Mouse (Mus musculus): ENCODE measurements at regions not wholly inside any gene's neighbourhood (a gene's known extent, or its start where the extent isn't known, plus 50 kb on each side); places are given as distances from the start of the nearest gene placed in this dataset.
A peak's percentile ranks its signal among the peaks of the same experiment; 100 is the strongest.
"Not testable (repeated sequence)": the region's sequence is repeated elsewhere in the genome, so short reads cannot be mapped to it uniquely, and the experiment has no call there.

DNA sequence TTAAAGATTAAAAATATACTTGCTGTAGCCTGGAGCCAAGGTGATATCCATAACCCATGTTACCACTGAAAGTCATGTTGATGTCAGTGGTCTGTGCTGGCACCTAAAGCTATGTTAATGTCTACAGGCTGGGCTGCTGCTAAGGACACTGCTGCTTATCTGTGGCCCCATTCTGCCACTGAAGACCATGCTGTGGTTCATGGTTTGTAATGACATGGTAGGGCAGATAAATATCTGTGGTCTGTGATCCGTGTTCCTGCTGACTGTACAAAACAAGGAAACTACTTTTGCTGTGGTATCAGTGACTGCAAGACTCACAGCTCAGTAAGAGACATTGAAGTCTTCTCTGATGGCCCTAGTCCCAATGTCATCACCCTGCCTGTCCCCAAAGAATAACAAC is 245.7 kb downstream of the Slco4c1 start:
- intact Hi-C loops (cut with DNase I) = no loop called here
- DNase-seq (ENCODE audit: low spot score in 2 of 2) = no peak

DNA sequence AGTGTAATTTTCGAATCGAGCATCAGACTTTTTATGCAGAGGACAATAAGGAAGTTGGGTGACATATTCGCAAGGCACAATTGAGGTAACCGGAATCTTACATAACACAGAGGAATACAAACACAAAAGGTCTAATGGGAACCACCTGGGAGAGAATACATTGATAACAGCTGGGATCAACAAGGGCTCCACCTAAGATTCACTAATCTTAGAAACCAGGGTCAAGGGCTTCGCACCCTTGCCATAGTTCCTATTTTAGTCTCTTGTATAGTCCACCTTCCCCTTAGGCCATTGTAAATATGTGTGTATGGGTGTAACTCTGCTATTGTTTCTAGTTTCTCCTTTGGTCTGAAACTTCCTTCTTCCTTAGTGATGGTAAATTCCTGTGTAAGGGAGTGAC is 246.6 kb downstream of the Slco4c1 start:
- intact Hi-C loops (cut with DNase I); DNase-seq (ENCODE audit: low spot score in 2 of 2): not testable (repeated sequence)

DNA sequence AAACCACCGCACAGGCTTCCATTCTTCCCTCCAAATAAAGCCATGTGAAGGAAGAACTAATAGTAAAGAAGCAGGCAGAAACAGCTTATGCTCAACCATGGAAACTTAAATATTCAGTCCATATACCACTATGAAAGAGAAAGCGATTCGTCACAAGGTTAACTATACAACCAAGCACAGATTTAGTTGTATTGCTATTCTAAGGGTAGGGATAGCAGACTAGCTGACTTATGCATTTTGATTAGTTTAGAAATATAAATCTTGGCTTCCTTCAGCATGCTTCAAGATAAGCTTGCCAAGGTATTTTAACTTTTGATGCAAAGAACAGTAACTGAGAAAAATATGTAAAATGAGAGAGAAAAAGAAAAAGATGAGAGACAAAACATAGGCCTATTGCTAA is 275.8 kb downstream of the Slco4c1 start:
- DNase-seq (ENCODE audit: low spot score in 2 of 2) = no peak
- intact Hi-C loops (cut with DNase I) = no loop called here

DNA sequence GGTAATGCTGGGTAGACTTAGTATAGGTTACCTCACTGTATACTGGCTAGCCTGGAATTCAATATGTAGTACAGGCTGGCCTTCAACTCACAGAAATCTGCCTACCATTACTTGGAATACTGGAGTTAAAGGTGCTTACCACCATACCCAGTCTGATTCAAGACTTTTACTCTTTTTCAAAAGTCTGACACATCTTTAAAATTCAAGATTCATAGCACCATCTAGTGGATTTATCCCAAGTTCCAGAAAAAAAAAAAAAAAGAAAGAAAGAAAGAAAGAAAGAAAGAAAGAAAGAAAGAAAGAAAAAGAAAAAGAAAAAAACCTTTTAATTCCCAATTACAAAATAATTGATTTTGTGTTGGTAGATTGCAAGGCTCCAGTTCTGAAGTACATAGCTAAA is 302.7 kb downstream of the Slco4c1 start:
- no peak for DNase-seq (ENCODE audit: low spot score in 2 of 2)
- intact Hi-C loops (cut with DNase I) = no loop called here

DNA sequence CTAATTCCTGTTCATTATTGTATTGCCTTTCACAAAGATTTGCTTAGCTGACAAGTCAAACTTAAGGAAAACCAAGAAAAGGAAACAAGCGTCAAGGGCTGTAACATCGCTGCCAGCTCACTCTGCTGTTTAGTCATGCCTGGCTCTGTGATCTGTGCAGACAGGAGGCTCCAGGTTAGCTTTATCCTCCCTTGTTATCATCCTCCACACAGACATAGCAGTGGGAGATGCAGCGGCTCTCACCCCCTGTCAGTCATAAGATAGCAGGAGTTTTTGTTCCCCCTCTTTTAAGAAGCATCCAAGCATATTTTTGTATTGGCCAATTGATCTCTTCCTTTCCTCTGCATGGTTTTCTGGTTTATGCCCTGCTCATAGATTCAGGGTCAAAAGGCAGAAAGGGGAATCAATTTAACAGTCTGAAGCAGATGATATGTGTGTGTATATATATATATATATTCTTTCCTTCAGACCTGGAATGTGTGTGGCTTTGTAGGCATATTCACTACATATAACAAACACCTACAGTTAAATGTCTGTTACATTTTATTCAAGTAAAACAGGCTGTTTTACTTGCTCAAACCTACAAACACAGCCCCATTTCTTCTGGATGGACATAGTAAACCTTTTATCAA is 308.6 kb downstream of the Slco4c1 start:
- DNase-seq (ENCODE audit: low spot score in 2 of 2) = no peak
- intact Hi-C loops (cut with DNase I) = no loop called here

DNA sequence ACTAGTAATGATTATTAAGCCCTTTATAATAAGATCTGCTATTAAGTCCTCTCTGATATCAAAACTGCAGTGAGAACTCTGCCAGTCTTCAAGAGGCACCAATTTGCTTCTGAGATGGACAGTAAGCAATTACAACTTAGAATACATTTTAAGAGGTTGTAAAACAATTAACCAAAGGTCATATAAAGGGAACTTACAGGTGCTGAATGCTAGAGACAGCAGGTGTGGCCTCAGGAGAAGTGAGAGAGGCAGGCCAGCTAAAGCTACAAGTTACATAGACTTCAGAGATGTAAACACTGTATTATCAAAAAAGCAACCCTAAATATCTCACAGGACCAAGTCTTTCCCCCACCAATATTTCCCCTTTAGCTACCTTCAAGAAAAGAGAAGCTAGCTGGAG is 315.7 kb downstream of the Slco4c1 start:
- no peak for DNase-seq (ENCODE audit: low spot score in 2 of 2)
- intact Hi-C loops (cut with DNase I) = no loop called here

DNA sequence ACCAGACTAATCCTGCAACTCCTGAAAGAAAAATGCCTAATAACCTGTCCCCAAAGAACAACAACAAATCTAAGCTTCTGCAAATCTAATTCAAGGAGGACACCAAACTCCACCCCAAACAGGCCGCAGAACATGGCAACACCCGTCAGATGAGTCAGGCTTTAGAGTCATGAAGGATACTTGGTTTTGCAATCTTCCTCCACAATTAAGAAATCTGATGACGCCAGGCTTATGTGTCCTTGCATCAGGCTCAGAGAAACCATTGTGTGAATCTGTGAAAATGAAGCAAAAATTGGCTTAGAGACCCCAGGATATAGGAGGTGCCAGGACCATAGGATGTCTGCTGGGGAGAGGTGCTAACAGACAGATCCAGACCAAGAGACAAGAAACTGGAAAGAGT is 352.6 kb downstream of the Slco4c1 start:
- DNase-seq (ENCODE audit: low spot score in 2 of 2) = no peak
- intact Hi-C loops (cut with DNase I) = no loop called here

DNA sequence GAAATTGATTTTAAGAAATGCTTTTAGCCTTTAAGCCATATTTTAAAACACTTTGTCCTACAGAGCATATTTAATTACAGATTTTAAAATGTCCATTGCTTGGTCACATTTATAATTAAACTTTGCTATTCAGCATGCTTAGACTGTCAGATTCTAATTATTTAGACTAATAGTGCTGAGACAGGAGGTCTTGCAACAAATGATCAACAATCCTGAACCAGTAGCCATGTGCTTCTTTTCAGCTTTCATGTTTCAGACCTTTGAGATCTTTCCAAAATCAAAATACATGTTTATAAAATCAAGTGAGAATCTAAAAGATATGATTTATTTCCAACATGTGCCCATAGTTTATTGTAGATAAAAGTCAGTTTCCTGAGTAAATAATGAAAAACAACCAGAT is 371.0 kb downstream of the Slco4c1 start:
- no peak for DNase-seq (ENCODE audit: low spot score in 2 of 2)
- intact Hi-C loops (cut with DNase I) = no loop called here

DNA sequence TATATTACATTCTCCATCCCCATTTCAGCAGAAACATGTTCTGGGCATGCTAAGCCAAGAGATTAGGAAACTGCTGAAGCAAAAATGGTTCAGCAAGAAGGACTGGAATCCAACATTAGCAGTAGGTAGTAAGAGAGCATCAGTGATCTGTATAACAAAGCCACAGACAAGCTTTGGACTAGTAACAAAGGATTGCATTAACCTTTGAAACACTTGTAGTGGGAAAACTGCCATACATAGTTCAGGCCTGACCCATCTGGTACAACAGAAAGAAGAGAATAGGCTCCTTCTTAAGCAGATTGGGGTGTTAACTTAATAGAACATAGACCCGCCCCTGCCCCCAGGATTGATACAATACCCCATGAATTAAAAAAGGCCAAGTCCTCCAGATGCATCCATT is 389.2 kb downstream of the Slco4c1 start:
- no peak for DNase-seq (ENCODE audit: low spot score in 2 of 2)
- intact Hi-C loops (cut with DNase I) = no loop called here

DNA sequence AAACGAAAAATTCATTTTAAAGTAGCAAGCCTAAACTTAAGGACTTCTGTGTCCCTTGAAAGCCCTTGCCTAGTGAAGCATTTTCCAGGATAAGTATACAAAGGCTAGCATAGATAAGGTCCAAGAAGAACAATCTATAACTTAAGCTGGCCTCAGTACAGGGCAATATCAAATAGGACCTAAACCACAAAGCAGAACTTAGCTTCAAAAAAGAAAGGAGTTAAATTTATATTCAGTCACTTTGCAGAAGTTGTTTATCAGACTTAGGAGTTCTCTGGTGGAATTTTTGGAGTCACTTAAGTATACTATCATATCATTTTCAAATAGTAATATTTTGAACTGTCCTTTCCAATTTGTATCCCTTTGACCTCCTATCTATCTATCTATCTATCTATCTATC is 421.1 kb downstream of the Slco4c1 start:
- no peak for DNase-seq (ENCODE audit: low spot score in 2 of 2)
- intact Hi-C loops (cut with DNase I) = no loop called here

DNA sequence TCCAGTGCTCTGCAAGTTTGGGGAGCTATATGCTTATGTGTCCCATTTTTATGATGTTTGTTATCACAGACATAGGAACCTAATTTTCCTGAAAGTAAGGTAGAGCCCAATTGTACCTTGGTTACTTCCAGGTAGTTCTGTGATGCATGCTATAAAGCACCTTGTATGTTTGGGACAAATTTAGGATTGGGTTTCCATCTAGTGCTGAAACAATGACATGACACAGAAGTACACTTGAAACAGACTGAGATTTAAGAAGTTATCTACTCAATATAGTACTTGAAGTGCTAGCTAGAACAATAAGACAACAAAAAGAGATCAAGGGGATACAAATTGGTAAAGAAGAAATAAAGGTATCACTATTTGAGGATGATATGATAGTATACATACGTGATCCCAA is 426.8 kb downstream of the Slco4c1 start:
- intact Hi-C loops (cut with DNase I) = no loop called here
- no peak for DNase-seq (ENCODE audit: low spot score in 2 of 2)

DNA sequence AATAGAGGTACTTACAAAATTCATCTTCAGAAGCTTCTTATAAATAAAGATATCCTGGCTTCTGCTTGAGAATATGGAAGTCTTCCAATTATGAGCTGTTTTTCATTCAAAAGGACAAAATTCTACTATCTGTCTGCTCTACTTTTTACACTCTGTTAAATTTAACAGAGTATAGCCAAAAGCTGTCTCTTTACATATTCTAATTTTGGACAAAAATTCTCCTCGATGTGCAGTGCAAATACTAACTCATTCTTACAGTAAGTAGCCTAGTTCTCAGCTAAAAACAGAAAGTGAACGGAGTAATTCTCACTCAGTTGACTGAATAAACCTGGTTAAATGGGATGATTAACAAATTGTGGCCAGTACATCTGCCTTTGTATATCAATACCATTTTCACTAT is 438.9 kb downstream of the Slco4c1 start:
- DNase-seq (ENCODE audit: low spot score in 2 of 2) = peak in 1 of 2 experiments; percentile 3
- intact Hi-C loops (cut with DNase I) = no loop called here

DNA sequence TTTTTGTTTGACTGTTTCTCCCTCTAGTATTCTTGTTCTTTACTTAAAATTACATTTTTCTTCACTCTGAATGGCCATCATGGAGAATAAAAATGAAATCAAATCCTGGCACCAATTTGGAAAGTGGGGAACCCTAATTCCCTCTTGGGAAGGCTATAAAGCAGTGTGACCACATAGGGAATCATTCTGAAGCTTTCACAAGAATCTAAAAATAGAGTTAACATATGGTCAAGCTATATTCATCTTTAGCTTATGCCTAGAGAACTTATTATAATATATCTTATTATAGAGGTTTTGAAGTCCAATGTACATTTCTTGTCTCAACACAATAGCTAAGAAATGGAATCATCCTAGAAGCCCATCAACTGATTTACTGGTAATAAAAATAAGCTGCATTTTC is 448.5 kb downstream of the Slco4c1 start:
- no peak for DNase-seq (ENCODE audit: low spot score in 2 of 2)
- intact Hi-C loops (cut with DNase I) = no loop called here

DNA sequence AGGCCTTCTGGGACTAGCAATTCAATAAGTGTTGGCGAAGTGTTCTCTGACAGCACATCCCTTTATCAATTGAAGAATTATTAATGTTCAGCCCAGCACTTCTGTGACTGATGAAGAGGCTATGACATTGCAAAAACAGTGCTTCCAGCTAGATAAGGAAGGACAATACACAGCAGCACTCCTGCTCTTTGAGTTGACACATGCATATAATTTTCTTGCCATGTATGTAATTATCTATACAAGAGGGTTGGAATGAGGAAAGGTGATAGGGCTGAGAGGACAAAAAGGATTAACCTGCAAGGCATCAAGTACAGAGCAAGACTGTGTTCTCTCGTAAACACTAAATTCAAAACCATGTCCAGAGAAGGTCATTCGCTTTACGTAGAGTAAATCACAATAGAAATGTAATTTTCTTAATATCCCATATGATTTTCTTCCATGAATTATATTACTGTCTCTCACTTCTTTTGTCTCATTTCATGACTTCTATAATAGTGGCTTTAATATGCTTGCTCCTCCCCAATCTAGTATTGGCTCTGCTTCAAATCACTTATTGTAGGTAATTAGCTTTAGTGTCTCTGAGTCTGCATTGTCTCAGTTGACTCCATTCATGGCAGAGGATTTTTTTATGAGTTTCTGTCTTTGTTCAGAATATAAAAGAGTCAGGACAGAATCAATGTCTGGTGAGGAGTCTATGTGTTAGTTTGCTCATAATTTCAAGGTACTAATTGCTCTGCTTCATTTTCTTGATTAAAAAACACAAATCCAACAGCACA is 460.9 kb downstream of the Slco4c1 start:
- intact Hi-C loops (cut with DNase I) = no loop called here
- no peak for DNase-seq (ENCODE audit: low spot score in 2 of 2)

DNA sequence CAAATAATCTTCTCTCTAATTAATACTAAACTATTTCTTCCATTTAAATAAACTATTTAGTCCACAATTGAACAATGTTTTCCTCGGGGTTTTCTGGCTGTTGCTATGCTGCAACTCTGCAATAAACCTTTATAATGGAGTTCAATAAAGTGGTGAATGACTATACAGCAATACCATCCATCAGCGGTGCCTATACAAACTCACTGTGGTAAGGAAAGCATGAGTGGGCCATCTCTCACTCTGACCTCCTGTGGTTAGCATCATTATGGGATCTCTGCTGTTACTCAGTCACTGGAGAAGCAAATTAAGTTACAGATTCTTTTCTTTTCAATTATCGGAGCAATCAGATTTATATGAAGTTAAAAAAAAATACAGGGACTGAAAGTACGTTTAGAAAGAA is 474.0 kb downstream of the Slco4c1 start:
- intact Hi-C loops (cut with DNase I) = no loop called here

DNA sequence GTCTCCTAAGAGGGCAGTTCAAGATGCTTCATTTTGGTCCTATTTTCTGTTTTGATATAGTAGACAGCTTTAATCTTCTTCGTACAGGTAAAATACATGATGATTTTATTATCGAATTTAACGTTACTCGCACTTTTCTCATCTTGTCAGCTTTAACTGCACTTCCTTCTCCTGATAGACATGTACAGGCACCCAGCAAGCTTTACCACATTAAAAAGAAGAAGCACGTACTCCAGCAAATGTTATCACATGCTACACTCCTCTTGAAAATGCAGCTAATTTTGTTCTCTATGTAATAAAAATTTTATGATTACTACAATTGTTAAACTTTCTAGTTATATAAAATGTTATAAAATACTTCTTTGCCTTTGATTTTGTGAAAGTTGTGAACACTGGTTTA is 483.6 kb downstream of the Slco4c1 start:
- intact Hi-C loops (cut with DNase I) = no loop called here

More for the DNA sequence above, 474.0 kb downstream of the Slco4c1 start:
- no peak for DNase-seq (ENCODE audit: low spot score in 2 of 2)

DNA sequence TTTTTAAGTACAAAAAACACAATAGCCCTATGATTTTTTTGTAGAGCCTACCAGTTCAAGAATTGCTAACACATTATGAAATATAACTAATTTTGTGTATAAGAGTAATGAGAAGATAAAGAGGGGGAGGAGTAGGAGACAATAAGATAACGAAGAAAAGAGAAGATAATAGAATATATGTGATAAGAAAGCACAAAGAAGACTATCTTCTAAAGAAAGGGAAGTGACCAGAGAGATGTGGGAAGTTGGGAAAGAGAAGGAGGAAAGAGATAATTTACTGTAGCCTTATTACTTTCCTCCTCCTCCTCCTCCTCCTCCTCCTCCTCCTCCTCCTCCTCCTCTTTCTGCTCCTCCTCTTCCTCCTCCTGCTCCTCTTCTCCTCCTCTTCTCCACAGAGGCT is 486.1 kb downstream of the Slco4c1 start:
- no peak for DNase-seq (ENCODE audit: low spot score in 2 of 2)
- intact Hi-C loops (cut with DNase I) = no loop called here

More for the DNA sequence above, 483.6 kb downstream of the Slco4c1 start:
- DNase-seq (ENCODE audit: low spot score in 2 of 2) = no peak

DNA sequence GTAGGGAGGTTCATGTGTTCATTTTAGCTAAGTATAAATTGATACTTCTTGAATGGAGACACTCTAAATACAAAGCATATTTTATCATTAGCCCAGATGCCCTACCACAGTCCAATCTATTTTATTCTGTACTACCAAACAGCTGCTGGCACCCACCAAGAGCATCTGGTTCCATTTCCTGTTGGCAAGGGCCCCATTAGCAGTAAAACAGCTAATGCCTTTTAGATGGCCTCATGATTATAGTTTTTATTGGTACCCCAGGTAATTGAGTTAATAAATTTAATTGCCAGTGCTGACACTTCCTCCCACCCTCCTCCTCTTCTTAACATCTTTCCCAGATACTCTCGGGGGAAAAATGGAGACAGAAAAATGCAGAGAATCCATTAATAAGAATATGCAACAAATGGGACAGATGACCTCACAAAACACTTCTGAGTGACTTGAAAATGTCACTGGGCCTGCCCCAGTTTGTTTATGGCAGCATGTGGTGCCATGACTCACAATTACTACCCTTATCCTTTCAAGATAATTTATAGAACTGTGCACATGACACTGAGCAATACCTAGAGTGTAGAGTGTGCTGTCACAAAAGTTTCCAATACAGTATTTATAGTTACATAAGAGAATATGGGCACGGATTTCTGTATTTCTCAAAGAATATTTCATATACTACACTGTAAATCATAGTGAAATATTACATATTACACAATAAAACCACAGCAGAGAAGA is 509.1 kb downstream of the Slco4c1 start:
- intact Hi-C loops (cut with DNase I) = no loop called here
- no peak for DNase-seq (ENCODE audit: low spot score in 2 of 2)

DNA sequence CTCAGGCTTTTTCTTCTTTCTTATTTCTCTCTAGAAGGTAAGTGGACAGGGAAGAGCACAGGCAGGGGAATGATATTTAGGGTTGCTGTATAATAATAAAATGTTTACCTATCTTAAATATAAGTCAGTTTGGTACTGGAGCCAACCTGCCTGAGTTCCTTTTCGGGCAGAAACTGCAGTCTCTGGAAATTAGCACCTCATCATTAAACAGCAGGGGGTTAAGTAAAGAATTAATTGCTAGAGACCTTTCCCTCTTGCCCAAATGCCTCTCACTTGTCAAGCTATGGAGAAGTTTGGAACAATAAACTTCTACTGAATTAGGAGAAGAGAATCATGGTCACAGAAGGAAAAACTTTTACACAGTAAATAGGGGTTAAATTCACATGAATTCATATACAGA is 524.7 kb downstream of the Slco4c1 start:
- intact Hi-C loops (cut with DNase I) = no loop called here
- no peak for DNase-seq (ENCODE audit: low spot score in 2 of 2)

DNA sequence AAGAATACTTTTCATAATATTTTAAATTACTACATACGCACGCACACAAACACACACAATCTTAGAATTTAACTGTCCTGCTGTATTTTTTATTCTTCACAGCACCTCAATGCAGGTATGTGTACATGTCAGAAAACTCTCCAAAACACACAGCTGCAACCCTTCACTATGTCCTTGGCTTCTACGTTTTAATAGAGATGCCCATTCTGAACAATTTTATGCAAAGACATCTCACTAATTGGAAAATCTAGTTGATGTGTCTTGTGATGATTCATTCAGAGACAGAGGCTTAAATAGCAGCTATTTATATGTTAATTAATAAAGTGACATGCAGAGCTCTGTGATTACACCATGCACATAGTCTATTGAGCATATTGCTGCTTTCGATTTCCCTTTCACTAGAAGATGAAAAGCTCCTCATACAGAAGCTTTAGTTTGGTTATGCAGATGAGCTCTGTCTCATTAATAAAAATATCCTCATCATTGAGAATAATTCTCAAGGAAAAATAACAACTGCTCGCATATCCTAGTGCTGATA is 525.4 kb downstream of the Slco4c1 start:
- no peak for DNase-seq (ENCODE audit: low spot score in 2 of 2)
- intact Hi-C loops (cut with DNase I) = no loop called here

DNA sequence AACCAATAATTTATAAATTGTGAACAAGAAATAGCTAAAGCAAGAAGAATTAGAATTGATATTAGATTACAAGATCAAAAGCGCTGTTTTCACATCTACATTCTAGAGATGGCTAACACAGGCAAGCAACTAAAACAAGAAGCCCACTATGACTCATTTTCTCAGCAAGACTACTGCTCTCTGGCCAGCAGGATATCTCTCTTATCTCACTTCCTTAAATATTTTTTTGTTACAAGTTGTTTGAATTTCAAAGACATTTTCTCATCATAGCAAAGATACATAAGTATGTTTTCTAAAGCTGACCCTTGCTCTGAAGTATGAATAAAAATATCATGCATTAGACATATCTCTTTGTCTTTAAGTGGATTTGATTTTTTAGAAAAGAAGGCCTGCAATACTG is 556.2 kb downstream of the Slco4c1 start:
- intact Hi-C loops (cut with DNase I) = no loop called here

More for the DNA sequence above, 556.2 kb downstream of the Slco4c1 start:
- no peak for DNase-seq (ENCODE audit: low spot score in 2 of 2)
